Mouse (Mus musculus) heart, adult 10 weeks (tissue): ENCODE data around the gene Pin4. TPM values are rescaled to one million over a fixed set of nuclear protein-coding genes. Genes with fewer than 3 reads are reported as not detected.

Experiments
- polyA plus RNA-seq: library from polyadenylated mRNA; stranded (reverse); fragments of 350-450 nt; fragmentation: Illumina TruSeq; extraction: RNeasy Lipid Tissue Mini Kit (QIAGEN cat#74804); gene quantifications from one replicate; pipeline ENCODE4 v1.2.3, GENCODE M21; 2014; ENCODE audit warnings: low read depth, low replicate concordance

The Pin4 gene
- 57.3 TPM for polyA plus RNA-seq

GRCm38 (mm10) chrX:102119042-102119864, at the start of gene Pin4:
Pin4 (plus strand) TSS chrX:102119447.

DNA sequence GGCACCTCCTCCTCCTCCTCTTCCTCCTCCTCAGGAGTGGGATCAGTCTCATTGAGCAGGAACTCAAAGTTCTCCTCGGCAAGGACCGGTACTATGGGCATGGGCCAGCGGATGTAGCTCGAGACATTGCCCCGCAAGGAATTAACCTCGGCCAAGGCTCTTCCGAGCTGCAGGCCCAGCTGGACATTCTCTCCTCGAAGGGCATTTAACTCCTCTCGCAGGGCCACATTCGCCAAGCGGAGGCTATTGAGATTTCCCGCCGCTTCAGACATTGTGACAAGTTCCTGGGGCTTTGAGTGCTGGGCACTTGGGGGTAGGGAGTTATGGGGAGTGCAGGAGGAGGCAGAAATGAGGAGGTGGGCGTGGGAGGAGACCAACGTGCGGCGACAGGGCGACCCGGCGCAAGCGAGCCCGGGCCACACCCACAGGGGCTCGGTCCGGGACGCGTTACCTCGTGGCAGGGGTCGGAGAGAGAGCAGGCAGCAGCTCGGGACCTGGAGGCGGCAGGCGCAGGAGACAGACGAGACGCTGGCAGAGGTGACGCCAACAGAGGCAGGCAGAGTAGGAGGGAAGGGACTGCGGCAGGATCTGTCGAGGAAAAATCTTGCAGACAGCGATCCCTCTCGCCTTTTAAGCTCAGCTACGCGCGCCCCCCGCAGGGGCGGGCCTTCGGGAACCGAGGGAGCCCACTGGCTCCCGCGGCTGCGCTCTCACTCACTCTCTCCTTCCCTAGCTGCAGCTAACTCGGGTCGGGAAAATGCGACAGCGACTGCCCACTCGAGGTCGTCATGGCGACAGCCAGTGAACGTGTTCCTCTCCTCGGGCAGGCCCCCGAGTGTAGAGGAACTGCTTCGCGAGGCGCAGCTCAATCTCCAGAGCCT, 48.4 kb upstream of the Pin4 start, which contains the start of gene Rtl5:
Rtl5 (minus strand) TSS at position 714 of the 881 bp plus-strand sequence.

DNA sequence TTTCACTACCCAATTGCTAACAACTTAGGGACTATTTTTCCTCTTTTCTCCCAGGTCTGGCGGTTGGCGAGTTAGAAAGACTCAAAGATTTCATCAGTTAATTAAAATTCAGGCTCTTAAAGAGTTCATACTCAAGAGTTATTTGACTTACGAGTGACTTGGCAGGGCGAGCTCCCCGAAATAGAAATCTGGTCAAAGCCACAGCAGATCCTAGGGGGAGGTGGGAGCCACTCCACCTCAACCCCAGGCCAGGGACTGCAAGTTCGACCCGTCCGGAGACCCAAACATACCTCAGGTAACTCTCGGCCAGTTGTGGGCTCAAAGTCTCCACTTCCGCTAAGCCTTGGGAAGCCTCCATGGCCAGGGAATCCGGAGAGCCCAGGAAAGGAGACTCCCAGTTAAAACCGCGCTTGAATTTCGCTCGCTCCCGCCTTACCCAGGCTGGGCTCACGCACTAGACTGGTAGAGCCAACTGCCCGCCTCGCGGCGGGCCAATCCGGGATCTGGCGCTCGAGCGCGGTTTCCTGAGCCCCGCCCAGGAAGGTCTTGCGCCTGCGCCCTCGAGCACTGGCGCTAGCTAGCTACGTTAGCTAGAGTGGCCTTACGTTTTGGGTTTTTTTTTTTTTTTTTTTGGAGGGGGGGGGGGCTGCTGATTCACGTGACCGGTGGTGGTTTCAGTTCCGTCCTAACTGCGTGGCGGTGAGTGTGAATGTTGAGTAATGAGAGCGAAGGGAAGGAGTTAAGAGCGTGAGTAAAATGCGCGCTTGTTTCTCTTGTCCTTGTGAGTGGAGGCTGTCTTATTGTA, 37.6 kb downstream of the Pin4 start, which contains the start of gene Ercc6l:
Ercc6l (minus strand) TSS at position 474 of the 805 bp plus-strand sequence.

Other genes starting within 250 kb of the Pin4 start
- gene Rtl5, start 48.1 kb upstream of the Pin4 start, polyA plus RNA-seq, result 4.0 TPM
- gene Ercc6l, start 37.6 kb downstream of the Pin4 start, polyA plus RNA-seq, result 0.16 TPM
- 828 TPM for gene Rps4x, start 69.9 kb downstream of the Pin4 start, polyA plus RNA-seq
- 2.9 TPM for gene Cited1, start 132.7 kb downstream of the Pin4 start, polyA plus RNA-seq